ENCODE assay signal across 9 mouse cellular contexts in the genomic region with DNA sequence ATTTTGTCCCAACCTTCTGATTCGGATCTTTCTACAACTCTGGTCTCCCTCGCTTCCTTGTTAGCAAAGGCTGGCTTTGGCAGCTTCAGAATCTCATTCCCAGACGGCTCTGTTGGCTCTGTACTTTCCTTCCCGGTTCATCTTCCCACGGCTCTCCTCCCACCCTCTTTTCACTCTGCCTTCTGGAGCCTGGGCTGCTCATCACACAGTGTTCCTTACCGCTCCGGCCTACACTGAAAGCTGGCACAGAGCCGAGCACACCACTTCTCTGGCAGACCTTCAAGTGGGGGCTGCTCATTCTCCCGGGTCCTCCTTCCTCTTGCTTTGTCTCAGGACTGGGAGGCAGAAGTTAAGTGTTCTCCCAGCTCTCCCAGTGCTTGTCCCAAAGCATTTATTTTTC. TPM values are rescaled to one million over a fixed set of nuclear protein-coding genes. Genes with fewer than 3 reads are reported as not detected.
DNase-seq lines count a peak whose midpoint lies in the region; ATAC-seq and TF ChIP-seq lines count a peak whose summit lies in the region.
"Had no signal": no experiment of that assay in that cellular context is flagged by ENCODE, and none has a peak within 500 bp of the region (broad histone marks: within the 10 kb centered on the region; RNA-seq: fewer than 3 reads in every experiment).

No protein-coding gene starts in this region.

- ATAC-seq in stomach, embryonic 15.5 days (ENCODE audit: insufficient read depth, low FRiP score, low read depth) = no peak
- no peak for ATAC-seq in stomach, postnatal 0 days (ENCODE audit: low FRiP score, low TSS enrichment)
- no peak for ATAC-seq in hindbrain, embryonic 14.5 days (ENCODE audit: low FRiP score)
- no peak for ATAC-seq in limb, embryonic 12.5 days (ENCODE audit: insufficient number of reproducible peaks, insufficient read depth, low FRiP score, low TSS enrichment, low read depth)
- ATAC-seq in erythroblast, adult 5-6 weeks (replicated peaks; ENCODE audit: low FRiP score, poor library complexity, severe bottlenecking) = no peak
- no peak for ATAC-seq in megakaryocyte-erythroid progenitor cell, adult 5-6 weeks (replicated peaks; ENCODE audit: low FRiP score, low TSS enrichment, poor library complexity, severe bottlenecking)

- peaks cover 6% of the 10 kb centered on the region; the same call in 1 of the 2 replicates for H3K4me1 ChIP-seq in stomach, embryonic 15.5 days
- no peaks in the 10 kb centered on the region for H3K4me1 ChIP-seq in stomach, postnatal 0 days (replicated peaks; ENCODE audit: control insufficient read depth, insufficient read depth)
- H3K4me1 ChIP-seq in hindbrain, embryonic 14.5 days (replicated peaks; ENCODE audit: control insufficient read depth, insufficient read depth, low read length) = peaks cover 16% of the 10 kb centered on the region
- peaks cover 16% of the 10 kb centered on the region for H3K4me1 ChIP-seq in limb, embryonic 12.5 days (replicated peaks)

- H3K9me3 ChIP-seq in stomach, embryonic 15.5 days = no peaks in the 10 kb centered on the region
- no peaks in the 10 kb centered on the region for H3K9me3 ChIP-seq in stomach, postnatal 0 days (ENCODE audit: control insufficient read depth, low read length)
- no peaks in the 10 kb centered on the region for H3K9me3 ChIP-seq in hindbrain, embryonic 14.5 days (ENCODE audit: control insufficient read depth, low read length)
- H3K9me3 ChIP-seq in limb, embryonic 12.5 days = no peaks in the 10 kb centered on the region

- peak overlapping the region; percentile 66; the same call in 1 of the 2 replicates for H3K4me2 ChIP-seq in stomach, embryonic 15.5 days
- no peak overlapping the region for H3K4me2 ChIP-seq in stomach, postnatal 0 days (replicated peaks; ENCODE audit: low read depth)
- peak overlapping the region; percentile 69 for H3K4me2 ChIP-seq in hindbrain, embryonic 14.5 days (replicated peaks)
- peak overlapping the region; percentile 62 for H3K4me2 ChIP-seq in limb, embryonic 12.5 days

- 0 out of 2 replicates have a peak, but pooled peaks cover 6% of the 10 kb centered on the region for H3K36me3 ChIP-seq in stomach, embryonic 15.5 days
- H3K36me3 ChIP-seq in stomach, postnatal 0 days (ENCODE audit: control insufficient read depth, insufficient read depth, low read length) = no peaks in the 10 kb centered on the region
- peaks cover 32% of the 10 kb centered on the region; the same call in 1 of the 2 replicates for H3K36me3 ChIP-seq in hindbrain, embryonic 14.5 days (replicated peaks; ENCODE audit: control insufficient read depth, insufficient read depth)
- peaks cover 44% of the 10 kb centered on the region for H3K36me3 ChIP-seq in limb, embryonic 12.5 days

- 73% methylated on average over 9 of the region's 9 CpGs for WGBS in stomach, embryonic 15.5 days
- 64% methylated on average over 9 of the region's 9 CpGs for WGBS in stomach, postnatal 0 days
- 82% methylated on average over 9 of the region's 9 CpGs for WGBS in hindbrain, embryonic 14.5 days
- 89% methylated on average over 9 of the region's 9 CpGs for WGBS in limb, embryonic 12.5 days

- no peak for TF ChIP-seq EP300 in stomach, postnatal 0 days (optimal IDR thresholded peaks at IDR 0.05)

- H3K9ac ChIP-seq in stomach, embryonic 15.5 days = no peak overlapping the region
- H3K9ac ChIP-seq in stomach, postnatal 0 days (ENCODE audit: low read length) = no peak overlapping the region
- H3K9ac ChIP-seq in hindbrain, embryonic 14.5 days = no peak overlapping the region
- H3K9ac ChIP-seq in limb, embryonic 12.5 days (replicated peaks) = no peak overlapping the region
- H3K9ac ChIP-seq: liver, embryonic 14.5 days had no signal

- H3K27me3 ChIP-seq in stomach, embryonic 15.5 days (replicated peaks) = no peaks in the 10 kb centered on the region
- no peaks in the 10 kb centered on the region for H3K27me3 ChIP-seq in stomach, postnatal 0 days (ENCODE audit: control insufficient read depth, insufficient read depth, low read length)
- H3K27me3 ChIP-seq in hindbrain, embryonic 14.5 days (ENCODE audit: control insufficient read depth, insufficient read depth, low read length) = no peaks in the 10 kb centered on the region
- no peaks in the 10 kb centered on the region for H3K27me3 ChIP-seq in limb, embryonic 12.5 days

- no peak overlapping the region for H3K27ac ChIP-seq in stomach, embryonic 15.5 days
- H3K27ac ChIP-seq in stomach, postnatal 0 days (replicated peaks) = no peak overlapping the region
- no peak overlapping the region for H3K27ac ChIP-seq in hindbrain, embryonic 14.5 days
- H3K27ac ChIP-seq in limb, embryonic 12.5 days = no peak overlapping the region
- H3K27ac ChIP-seq: liver, embryonic 14.5 days had no signal

- H3K4me3 ChIP-seq in stomach, embryonic 15.5 days (replicated peaks) = 0 out of 2 replicates have a peak overlapping the region, but pooled peaks have one; percentile 4
- no peak overlapping the region for H3K4me3 ChIP-seq in stomach, postnatal 0 days (ENCODE audit: low read depth, low read length)
- H3K4me3 ChIP-seq in hindbrain, embryonic 14.5 days (replicated peaks; ENCODE audit: low read length) = no peak overlapping the region
- H3K4me3 ChIP-seq in limb, embryonic 12.5 days (replicated peaks) = no peak overlapping the region; the same call in 1 of the 2 replicates

- peak; percentile 11 to 32 for DNase-seq in adrenal gland, adult (ENCODE audit: inconsistent age in 2 of 2, low spot score in 1 of 2)
- DNase-seq in adrenal gland, postnatal 25 days = no peak
- DNase-seq in stomach, postnatal 0 days (ENCODE audit: low spot score) = no peak
- no peak for DNase-seq in hindbrain, embryonic 14.5 days (ENCODE audit: low spot score)

- no peak for TF ChIP-seq CTCF in stomach, postnatal 0 days (IDR thresholded peaks at IDR 0.05; ENCODE audit: low read depth)

RNA-seq across cellular contexts. Expression of a gene that starts 1.6 kb away (rescaled TPM):
- total RNA-seq in adrenal gland, postnatal 25 days (2021) = 6.9 and 7.7 TPM in 2 replicates
- 6.0 and 7.0 TPM in 2 replicates for polyA plus RNA-seq in stomach, embryonic 15.5 days (2015; fragmentation: Nextera tagmentation; extraction: Ambion mirVana)
- 1.9 and 2.1 TPM in 2 replicates for polyA plus RNA-seq in stomach, postnatal 0 days (2015; fragmentation: Nextera tagmentation; extraction: Ambion mirVana)
- 12.6 and 16.2 TPM in 2 replicates for polyA plus RNA-seq in hindbrain, embryonic 14.5 days (2014; fragmentation: Nextera tagmentation; extraction: Ambion mirVana)
- 13.6 and 14.3 TPM in 2 replicates for polyA plus RNA-seq in limb, embryonic 12.5 days (2016; fragmentation: Nextera tagmentation; extraction: Ambion mirVana)
- total RNA-seq in erythroblast, adult 5-6 weeks (2015; ENCODE audit: low replicate concordance) = 4.4 TPM in 1 of 2 replicates, not detected in the other
- total RNA-seq in erythroblast, adult 5-6 weeks (2017; ENCODE audit: low replicate concordance) = 3.3 TPM in 1 of 2 replicates, not detected in the other
- 10.4 and 10.8 TPM in 2 replicates for total RNA-seq in megakaryocyte-erythroid progenitor cell, adult 5-6 weeks (2014; fragmentation: Nextera tagmentation)
- 7.3 and 11.8 TPM in 2 replicates for total RNA-seq in megakaryocyte-erythroid progenitor cell, adult 5-6 weeks (2017)

RNA-seq across cellular contexts. Expression of a gene that starts 1.7 kb away (rescaled TPM):
- 41.4 and 41.8 TPM in 2 replicates for total RNA-seq in adrenal gland, postnatal 25 days (2021)
- polyA plus RNA-seq in stomach, embryonic 15.5 days (2015; fragmentation: Nextera tagmentation; extraction: Ambion mirVana) = 85.6 and 91.3 TPM in 2 replicates
- 58.5 and 61.0 TPM in 2 replicates for polyA plus RNA-seq in stomach, postnatal 0 days (2015; fragmentation: Nextera tagmentation; extraction: Ambion mirVana)
- 77.3 and 89.8 TPM in 2 replicates for polyA plus RNA-seq in hindbrain, embryonic 14.5 days (2014; fragmentation: Nextera tagmentation; extraction: Ambion mirVana)
- polyA plus RNA-seq in limb, embryonic 12.5 days (2016; fragmentation: Nextera tagmentation; extraction: Ambion mirVana) = 89.3 and 92.4 TPM in 2 replicates
- 7.5 and 17.9 TPM in 2 replicates for total RNA-seq in erythroblast, adult 5-6 weeks (2015; ENCODE audit: low replicate concordance)
- 5.8 and 11.0 TPM in 2 replicates for total RNA-seq in erythroblast, adult 5-6 weeks (2017; ENCODE audit: low replicate concordance)
- total RNA-seq in megakaryocyte-erythroid progenitor cell, adult 5-6 weeks (2014; fragmentation: Nextera tagmentation) = 61.2 and 68.9 TPM in 2 replicates
- 52.4 and 72.4 TPM in 2 replicates for total RNA-seq in megakaryocyte-erythroid progenitor cell, adult 5-6 weeks (2017)

RNA-seq across cellular contexts. Expression of a gene that starts 16.2 kb away (rescaled TPM):
- total RNA-seq in adrenal gland, postnatal 25 days (2021) = 0.21 and 2.7 TPM in 2 replicates
- polyA plus RNA-seq in stomach, embryonic 15.5 days (2015; fragmentation: Nextera tagmentation; extraction: Ambion mirVana) = 0.09 and 0.24 TPM in 2 replicates
- not detected in 2 replicates for polyA plus RNA-seq in stomach, postnatal 0 days (2015; fragmentation: Nextera tagmentation; extraction: Ambion mirVana)
- 0.27 TPM in 1 of 2 replicates, not detected in the other for polyA plus RNA-seq in hindbrain, embryonic 14.5 days (2014; fragmentation: Nextera tagmentation; extraction: Ambion mirVana)
- polyA plus RNA-seq in limb, embryonic 12.5 days (2016; fragmentation: Nextera tagmentation; extraction: Ambion mirVana) = not detected in 2 replicates
- total RNA-seq in erythroblast, adult 5-6 weeks (2015; ENCODE audit: low replicate concordance) = not detected in 2 replicates
- 0.26 and 1.5 TPM in 2 replicates for total RNA-seq in erythroblast, adult 5-6 weeks (2017; ENCODE audit: low replicate concordance)
- 0.40 TPM in 1 of 2 replicates, not detected in the other for total RNA-seq in megakaryocyte-erythroid progenitor cell, adult 5-6 weeks (2014; fragmentation: Nextera tagmentation)
- not detected in 2 replicates for total RNA-seq in megakaryocyte-erythroid progenitor cell, adult 5-6 weeks (2017)

RNA-seq across cellular contexts. Expression of a gene that starts 26.8 kb away (rescaled TPM):
- total RNA-seq in adrenal gland, postnatal 25 days (2021) = 22.3 TPM in 1 of 2 replicates, not detected in the other
- 77.3 and 88.5 TPM in 2 replicates for polyA plus RNA-seq in stomach, embryonic 15.5 days (2015; fragmentation: Nextera tagmentation; extraction: Ambion mirVana)
- polyA plus RNA-seq in stomach, postnatal 0 days (2015; fragmentation: Nextera tagmentation; extraction: Ambion mirVana) = 3.0 and 6.1 TPM in 2 replicates
- polyA plus RNA-seq in hindbrain, embryonic 14.5 days (2014; fragmentation: Nextera tagmentation; extraction: Ambion mirVana) = 0.52 and 0.80 TPM in 2 replicates
- polyA plus RNA-seq in limb, embryonic 12.5 days (2016; fragmentation: Nextera tagmentation; extraction: Ambion mirVana) = 0.10 TPM in 1 of 2 replicates, not detected in the other
- not detected in 2 replicates for total RNA-seq in erythroblast, adult 5-6 weeks (2015; ENCODE audit: low replicate concordance)
- not detected in 2 replicates for total RNA-seq in erythroblast, adult 5-6 weeks (2017; ENCODE audit: low replicate concordance)
- 0.30 TPM in 1 of 2 replicates, not detected in the other for total RNA-seq in megakaryocyte-erythroid progenitor cell, adult 5-6 weeks (2014; fragmentation: Nextera tagmentation)
- not detected in 2 replicates for total RNA-seq in megakaryocyte-erythroid progenitor cell, adult 5-6 weeks (2017)

RNA-seq across cellular contexts. Expression of a gene that starts 48.9 kb away (rescaled TPM):
- total RNA-seq in adrenal gland, postnatal 25 days (2021) = 2.9 and 3.0 TPM in 2 replicates
- polyA plus RNA-seq in stomach, embryonic 15.5 days (2015; fragmentation: Nextera tagmentation; extraction: Ambion mirVana) = 1.7 and 2.3 TPM in 2 replicates
- 1.4 and 2.6 TPM in 2 replicates for polyA plus RNA-seq in stomach, postnatal 0 days (2015; fragmentation: Nextera tagmentation; extraction: Ambion mirVana)
- not detected in 2 replicates for polyA plus RNA-seq in hindbrain, embryonic 14.5 days (2014; fragmentation: Nextera tagmentation; extraction: Ambion mirVana)
- polyA plus RNA-seq in limb, embryonic 12.5 days (2016; fragmentation: Nextera tagmentation; extraction: Ambion mirVana) = not detected in 2 replicates
- total RNA-seq in erythroblast, adult 5-6 weeks (2015; ENCODE audit: low replicate concordance) = not detected in 2 replicates
- not detected in 2 replicates for total RNA-seq in erythroblast, adult 5-6 weeks (2017; ENCODE audit: low replicate concordance)
- total RNA-seq in megakaryocyte-erythroid progenitor cell, adult 5-6 weeks (2014; fragmentation: Nextera tagmentation) = 0.72 TPM in 1 of 2 replicates, not detected in the other
- not detected in 2 replicates for total RNA-seq in megakaryocyte-erythroid progenitor cell, adult 5-6 weeks (2017)

Comparison
In these comparisons a context has a peak if more than half of its experiments do, and no peak if none do; other contexts are left out.
1. DNase-seq: peak in adrenal gland, adult (2 of 2); none in adrenal gland, postnatal 25 days (single experiment), stomach, postnatal 0 days (single experiment) and hindbrain, embryonic 14.5 days (single experiment).